Comparison of ENCODE assay signal across 7 mouse cellular contexts in the genomic region with DNA sequence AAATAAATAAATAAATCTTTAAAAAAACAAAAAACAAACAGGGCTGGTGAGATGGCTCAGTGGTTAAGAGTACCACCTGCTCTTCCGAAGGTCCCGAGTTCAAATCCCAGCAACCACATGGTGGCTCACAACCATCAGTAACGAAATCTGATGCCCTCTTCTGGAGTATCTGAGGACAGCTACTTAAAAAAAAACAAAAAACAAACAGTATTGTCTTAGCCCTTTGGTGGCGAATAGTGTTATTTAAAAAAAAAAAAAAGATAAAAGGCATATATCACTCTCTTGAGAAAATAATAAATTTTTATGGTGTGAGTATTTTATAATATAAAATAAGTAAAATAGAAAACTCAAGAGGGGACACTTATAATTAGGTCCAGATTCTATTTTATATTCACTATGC.
"Had no signal": no experiment of that assay in that cellular context is flagged by ENCODE, and none has a peak within 500 bp of the region (broad histone marks: within the 10 kb centered on the region; RNA-seq: fewer than 3 reads in every experiment).

No protein-coding gene starts in this region.

- ATAC-seq: midbrain, embryonic 15.5 days had no signal

- H3K4me2 ChIP-seq: liver, embryonic 13.5 days; midbrain, embryonic 11.5 days; midbrain, embryonic 15.5 days; neural tube, embryonic 13.5 days; stomach, embryonic 15.5 days had no signal

- H3K4me3 ChIP-seq: liver, embryonic 13.5 days; midbrain, embryonic 15.5 days; myocyte; neural tube, embryonic 13.5 days; stomach, embryonic 15.5 days had no signal

- H3K9me3 ChIP-seq: liver, embryonic 13.5 days; midbrain, embryonic 15.5 days; neural tube, embryonic 13.5 days; stomach, embryonic 15.5 days had no signal

- H3K4me1 ChIP-seq: liver, embryonic 13.5 days; midbrain, embryonic 15.5 days; neural tube, embryonic 13.5 days; stomach, embryonic 15.5 days had no signal

- H3K27me3 ChIP-seq: liver, embryonic 13.5 days; midbrain, embryonic 15.5 days; neural tube, embryonic 13.5 days; stomach, embryonic 15.5 days had no signal

- DNase-seq: right cerebral cortex, postnatal 25 days had no signal

- H3K9ac ChIP-seq: liver, embryonic 13.5 days; midbrain, embryonic 15.5 days; neural tube, embryonic 13.5 days; stomach, embryonic 15.5 days had no signal

- H3K27ac ChIP-seq: liver, embryonic 13.5 days; midbrain, embryonic 15.5 days; neural tube, embryonic 13.5 days; stomach, embryonic 15.5 days had no signal
